ENCODE assay signal across 22 mouse cellular contexts in genomic region chr5:43133672-43134071, GRCm38 (mm10).
DNase-seq lines count a peak whose midpoint lies in the region; ATAC-seq and TF ChIP-seq lines count a peak whose summit lies in the region.
"Had no signal": no experiment of that assay in that cellular context is flagged by ENCODE, and none has a peak within 500 bp of the region (broad histone marks: within the 10 kb centered on the region; RNA-seq: fewer than 3 reads in every experiment).

No protein-coding gene starts in this region.

- H3K4me2 ChIP-seq in hindbrain, embryonic 14.5 days (replicated peaks) = no peak overlapping the region
- no peak overlapping the region for H3K4me2 ChIP-seq in hindbrain, embryonic 16.5 days (ENCODE audit: low read length)
- H3K4me2 ChIP-seq in kidney, postnatal 0 days (ENCODE audit: low read length) = no peak overlapping the region
- H3K4me2 ChIP-seq: embryonic facial prominence, embryonic 15.5 days; hindbrain, embryonic 12.5 days; intestine, embryonic 15.5 days had no signal

- no peaks in the 10 kb centered on the region for H3K4me1 ChIP-seq in hindbrain, embryonic 14.5 days (replicated peaks; ENCODE audit: control insufficient read depth, insufficient read depth, low read length)
- H3K4me1 ChIP-seq in hindbrain, embryonic 16.5 days (ENCODE audit: control insufficient read depth, insufficient read depth, low read depth, low read length) = no peaks in the 10 kb centered on the region
- no peaks in the 10 kb centered on the region for H3K4me1 ChIP-seq in kidney, postnatal 0 days (replicated peaks; ENCODE audit: insufficient read depth, low read length)
- H3K4me1 ChIP-seq: embryonic facial prominence, embryonic 15.5 days; forebrain, embryonic 10.5 days; heart, embryonic 10.5 days; hindbrain, embryonic 12.5 days; intestine, embryonic 15.5 days had no signal

- H3K9me3 ChIP-seq in hindbrain, embryonic 14.5 days (ENCODE audit: control insufficient read depth, low read length) = no peaks in the 10 kb centered on the region
- no peaks in the 10 kb centered on the region for H3K9me3 ChIP-seq in hindbrain, embryonic 16.5 days (ENCODE audit: control insufficient read depth, low read length)
- H3K9me3 ChIP-seq in kidney, postnatal 0 days (replicated peaks; ENCODE audit: low read length) = no peaks in the 10 kb centered on the region
- H3K9me3 ChIP-seq: embryonic facial prominence, embryonic 15.5 days; forebrain, embryonic 10.5 days; heart, embryonic 10.5 days; hindbrain, embryonic 12.5 days; intestine, embryonic 15.5 days had no signal

- H3K36me3 ChIP-seq in hindbrain, embryonic 14.5 days (replicated peaks; ENCODE audit: control insufficient read depth, insufficient read depth) = no peaks in the 10 kb centered on the region
- H3K36me3 ChIP-seq in hindbrain, embryonic 16.5 days (ENCODE audit: control insufficient read depth, insufficient read depth, low read length) = no peaks in the 10 kb centered on the region
- H3K36me3 ChIP-seq in kidney, postnatal 0 days (ENCODE audit: insufficient read depth, low read length) = no peaks in the 10 kb centered on the region
- H3K36me3 ChIP-seq: embryonic facial prominence, embryonic 15.5 days; forebrain, embryonic 10.5 days; heart, embryonic 10.5 days; hindbrain, embryonic 12.5 days; intestine, embryonic 15.5 days had no signal

- H3K9ac ChIP-seq in hindbrain, embryonic 14.5 days = no peak overlapping the region
- H3K9ac ChIP-seq in hindbrain, embryonic 16.5 days (ENCODE audit: low read depth, low read length) = no peak overlapping the region
- no peak overlapping the region for H3K9ac ChIP-seq in kidney, postnatal 0 days (ENCODE audit: low read depth, low read length)
- H3K9ac ChIP-seq: embryonic facial prominence, embryonic 15.5 days; hindbrain, embryonic 12.5 days; intestine, embryonic 15.5 days had no signal

- WGBS in hindbrain, embryonic 14.5 days = 66% methylated on average over 3 of the region's 3 CpGs
- WGBS in hindbrain, embryonic 16.5 days = 77% methylated on average over 3 of the region's 3 CpGs
- WGBS in kidney, postnatal 0 days = 31% methylated on average over 3 of the region's 3 CpGs

- H3K27me3 ChIP-seq in hindbrain, embryonic 14.5 days (ENCODE audit: control insufficient read depth, insufficient read depth, low read length) = no peaks in the 10 kb centered on the region
- H3K27me3 ChIP-seq in hindbrain, embryonic 16.5 days (replicated peaks; ENCODE audit: control insufficient read depth, insufficient read depth, low read length) = no peaks in the 10 kb centered on the region
- no peaks in the 10 kb centered on the region for H3K27me3 ChIP-seq in kidney, postnatal 0 days (ENCODE audit: insufficient read depth, low read length)
- H3K27me3 ChIP-seq: embryonic facial prominence, embryonic 15.5 days; hindbrain, embryonic 12.5 days; intestine, embryonic 15.5 days had no signal

- H3K4me3 ChIP-seq in hindbrain, embryonic 14.5 days (replicated peaks; ENCODE audit: low read length) = no peak overlapping the region
- no peak overlapping the region for H3K4me3 ChIP-seq in hindbrain, embryonic 16.5 days (ENCODE audit: low read length)
- no peak overlapping the region for H3K4me3 ChIP-seq in kidney, postnatal 0 days (replicated peaks; ENCODE audit: low read depth, low read length)
- H3K4me3 ChIP-seq: embryonic facial prominence, embryonic 15.5 days; erythroblast, embryonic 14.5 days; forebrain, embryonic 10.5 days; heart, embryonic 10.5 days; hindbrain, embryonic 12.5 days; intestine, embryonic 15.5 days had no signal

- 0 out of 2 replicates have a peak, but pooled peaks have one; percentile 24 for ATAC-seq in hindbrain, embryonic 14.5 days (ENCODE audit: low FRiP score)
- no peak; the same call in 1 of the 2 replicates for ATAC-seq in hindbrain, embryonic 16.5 days
- ATAC-seq in kidney, postnatal 0 days (replicated peaks; ENCODE audit: low FRiP score, low read depth) = no peak
- 0 out of 2 replicates have a peak, but pooled peaks have one; percentile 24 for ATAC-seq in megakaryocyte, adult 5-6 weeks (ENCODE audit: poor library complexity, severe bottlenecking)
- ATAC-seq: forebrain, embryonic 14.5 days; intestine, embryonic 15.5 days had no signal

- H3K27ac ChIP-seq in hindbrain, embryonic 14.5 days = no peak overlapping the region
- no peak overlapping the region for H3K27ac ChIP-seq in hindbrain, embryonic 16.5 days (ENCODE audit: low read depth, low read length)
- H3K27ac ChIP-seq in kidney, postnatal 0 days = no peak overlapping the region
- H3K27ac ChIP-seq: embryonic facial prominence, embryonic 15.5 days; forebrain, embryonic 10.5 days; heart, embryonic 10.5 days; hindbrain, embryonic 12.5 days; intestine, embryonic 15.5 days had no signal

- TF ChIP-seq CTCF in kidney, postnatal 0 days (IDR thresholded peaks at IDR 0.05; ENCODE audit: low read depth) = no peak

- DNase-seq in hindbrain, embryonic 14.5 days (ENCODE audit: low spot score) = no peak
- DNase-seq in kidney, postnatal 0 days (ENCODE audit: low spot score) = peak; percentile 19
- no peak for DNase-seq in kidney, adult 8-10 months
- DNase-seq in mesoderm, embryonic 11.5 days (ENCODE audit: low read depth, low spot score) = peak; percentile 22
- no peak for DNase-seq in cerebellum, adult 11 months
- DNase-seq: adrenal gland, postnatal 10 days; cerebellum, adult 11-12 months; cerebellum, adult 9-10 months; cerebellum, postnatal 36 days; gastrocnemius, postnatal 36 days; heart, adult 18-20 months; heart, postnatal 10 days; heart, postnatal 4 days had no signal

Comparison
In these comparisons a context has a peak if more than half of its experiments do, and no peak if none do; other contexts are left out.
1. ATAC-seq: peak in hindbrain, embryonic 14.5 days (single experiment) and megakaryocyte, adult 5-6 weeks (single experiment); none in hindbrain, embryonic 16.5 days (single experiment) and kidney, postnatal 0 days (single experiment).
2. DNase-seq: peak in kidney, postnatal 0 days (single experiment) and mesoderm, embryonic 11.5 days (single experiment); none in hindbrain, embryonic 14.5 days (single experiment), kidney, adult 8-10 months (0 of 2) and cerebellum, adult 11 months (single experiment).